Mouse (Mus musculus): ENCODE measurements around the gene Tsen54. TPM values are rescaled to one million over a fixed set of nuclear protein-coding genes. Genes with fewer than 3 reads are reported as not detected.

The Tsen54 gene
- polyA plus RNA-seq, 1 experiment, result 21.4 TPM

GRCm38 (mm10) chr11:115859143-115859945 is 44.8 kb downstream of the Tsen54 start:
- DNase-seq (ENCODE audit: low spot score), result peak; percentile 88

- no peak for DNase-seq (ENCODE audit: low spot score)
Observed at GRCm38 (mm10) chr11:115863895-115864294, 49.4 kb downstream of the Tsen54 start.

GRCm38 (mm10) chr11:115869393-115869792 is 54.9 kb downstream of the Tsen54 start:
- DNase-seq (ENCODE audit: low spot score), result no peak

GRCm38 (mm10) chr11:115872437-115872836 is 57.9 kb downstream of the Tsen54 start:
- DNase-seq (ENCODE audit: low spot score), result no peak

Other genes with a start within 250 kb of the Tsen54 start
- 36.1 and 39.5 TPM in 2 replicates for gene Mrps7, start 210.8 kb upstream of the Tsen54 start, polyA plus RNA-seq (2012; rRNA removed)
- 25.4 and 27.3 TPM in 2 replicates for gene Gga3, start 210.7 kb upstream of the Tsen54 start, polyA plus RNA-seq (2012; rRNA removed)
- gene Mif4gd, start 201.8 kb upstream of the Tsen54 start, polyA plus RNA-seq (2012; rRNA removed), result 79.9 and 89.7 TPM in 2 replicates
- gene Slc25a19, start 186.4 kb upstream of the Tsen54 start, polyA plus RNA-seq (2012; rRNA removed), result 30.0 and 31.7 TPM in 2 replicates
- 57.2 and 62.8 TPM in 2 replicates for gene Grb2, start 106.1 kb upstream of the Tsen54 start, polyA plus RNA-seq (2012; rRNA removed)
- gene Tmem94, start 49.3 kb upstream of the Tsen54 start, polyA plus RNA-seq (2012; rRNA removed), result 20.8 and 25.9 TPM in 2 replicates
- gene Caskin2, start 1.1 kb upstream of the Tsen54 start, polyA plus RNA-seq (2012; rRNA removed), result 20.6 and 25.2 TPM in 2 replicates
- gene Llgl2, start 9.3 kb downstream of the Tsen54 start, polyA plus RNA-seq (2012; rRNA removed), result 42.4 and 54.0 TPM in 2 replicates
- 0.44 and 0.65 TPM in 2 replicates for gene Myo15b, start 43.7 kb downstream of the Tsen54 start, polyA plus RNA-seq (2012; rRNA removed)
- gene Smim5, start 85.2 kb downstream of the Tsen54 start, polyA plus RNA-seq (2012; rRNA removed), result 7.0 and 10.4 TPM in 2 replicates
- gene Smim6, start 97.3 kb downstream of the Tsen54 start, polyA plus RNA-seq (2012; rRNA removed), result 16.9 and 17.8 TPM in 2 replicates
- gene Sap30bp, start 118.6 kb downstream of the Tsen54 start, polyA plus RNA-seq (2012; rRNA removed), result 31.6 and 33.7 TPM in 2 replicates
- gene Recql5, start 118.8 kb downstream of the Tsen54 start, polyA plus RNA-seq (2012; rRNA removed), result 26.4 and 29.5 TPM in 2 replicates
- 24.7 and 35.7 TPM in 2 replicates for gene Itgb4, start 160.0 kb downstream of the Tsen54 start, polyA plus RNA-seq (2012; rRNA removed)
- gene Galk1, start 198.0 kb downstream of the Tsen54 start, polyA plus RNA-seq (2012; rRNA removed), result 45.4 and 51.7 TPM in 2 replicates
- 374 and 394 TPM in 2 replicates for gene H3f3b, start 213.2 kb downstream of the Tsen54 start, polyA plus RNA-seq (2012; rRNA removed)
- 23.3 and 23.7 TPM in 2 replicates for gene Unk, start 215.6 kb downstream of the Tsen54 start, polyA plus RNA-seq (2012; rRNA removed)